Mouse (Mus musculus): ENCODE measurements around the gene Usp6nl. TPM values are rescaled to one million over a fixed set of nuclear protein-coding genes. Genes with fewer than 3 reads are reported as not detected.

Gene Usp6nl
- total and polyA plus RNA-seq, 3 experiments: 2.0 to 6.6 (median 6.5) TPM

GRCm38 (mm10) chr2:6353060-6353459 lies 30.6 kb downstream of the Usp6nl start:
- peak overlapping the region; percentile 27 for H3K4me3 ChIP-seq

DNA sequence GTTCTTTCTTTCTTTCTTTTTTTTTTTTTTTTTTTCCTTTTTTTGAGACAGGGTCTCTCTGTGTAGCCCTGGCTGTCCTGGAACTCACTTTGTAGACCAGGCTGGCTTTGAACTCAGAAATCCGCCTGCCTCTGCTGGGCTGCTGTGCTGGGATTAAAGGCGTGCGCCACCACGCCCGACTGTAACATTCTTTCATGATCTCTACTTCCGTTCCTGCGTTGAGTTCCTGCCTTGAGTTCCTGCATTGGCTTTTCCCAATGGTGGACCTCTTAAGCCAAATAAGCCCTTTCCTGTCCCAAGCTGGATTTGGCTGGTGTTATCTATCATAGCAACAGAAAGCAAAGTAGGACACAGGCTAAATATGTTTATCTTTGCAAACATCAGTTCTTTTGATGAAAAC lies 34.8 kb downstream of the Usp6nl start:
- Histone ChIP-seq H3K36me3 (ENCODE audit: control insufficient read depth, insufficient read depth, low read length) (no peaks in the 10 kb centered on the region), H3K4me1 (ENCODE audit: control insufficient read depth, insufficient read depth, low read length) (peaks cover 7% of the 10 kb centered on the region), H3K27me3 (ENCODE audit: control insufficient read depth, insufficient read depth, low read length) (no peaks in the 10 kb centered on the region), H3K27ac (no peak overlapping the region), H3K9ac (ENCODE audit: low read depth, low read length) (no peak overlapping the region), H3K79me2 (replicated peaks; ENCODE audit: control insufficient read depth, insufficient read depth, low read length) (peaks cover 2% of the 10 kb centered on the region), H3K4me3 (no peak overlapping the region)
- intact Hi-C loops (cut with DNase I): no loop called here
- no peak for TF ChIP-seq EP300 (IDR thresholded peaks at IDR 0.05; ENCODE audit: insufficient read depth, low read depth, low read length)
- no peak for TF ChIP-seq POLR2A (IDR thresholded peaks at IDR 0.05; ENCODE audit: insufficient read depth, low read depth, low read length)
- no peak for TF ChIP-seq CTCF (IDR thresholded peaks at IDR 0.05)
- 89% methylated on average over 7 of the region's 7 CpGs for WGBS
- no peak for DNase-seq

More at GRCm38 (mm10) chr2:6353060-6353459, 30.6 kb downstream of the Usp6nl start:
- Histone ChIP-seq H3K27ac (no peak overlapping the region), H3K4me1 (ENCODE audit: control insufficient read depth, insufficient read depth, low read length) (peaks cover 8% of the 10 kb centered on the region), H3K27me3 (ENCODE audit: control insufficient read depth, insufficient read depth, low read length) (no peaks in the 10 kb centered on the region), H3K9ac (ENCODE audit: low read depth, low read length) (no peak overlapping the region), H3K79me2 (replicated peaks; ENCODE audit: control insufficient read depth, insufficient read depth, low read length) (peaks cover 1% of the 10 kb centered on the region; the same call in 1 of the 2 replicates), H3K36me3 (ENCODE audit: control insufficient read depth, insufficient read depth, low read length) (no peaks in the 10 kb centered on the region)
- intact Hi-C loops (cut with DNase I): no loop called here
- no peak for DNase-seq
- TF ChIP-seq POLR2A (IDR thresholded peaks at IDR 0.05; ENCODE audit: insufficient read depth, low read depth, low read length) (no peak), EP300 (IDR thresholded peaks at IDR 0.05; ENCODE audit: insufficient read depth, low read depth, low read length) (no peak), CTCF (IDR thresholded peaks at IDR 0.05) (no peak)
- 56% methylated on average over 4 of the region's 4 CpGs for WGBS

GRCm38 (mm10) chr2:6359645-6360044 lies 37.2 kb downstream of the Usp6nl start:
- 65% methylated on average over 9 of the region's 9 CpGs for WGBS
- Histone ChIP-seq H3K4me1 (ENCODE audit: control insufficient read depth, insufficient read depth, low read length) (peaks cover 3% of the 10 kb centered on the region), H3K27me3 (ENCODE audit: control insufficient read depth, insufficient read depth, low read length) (no peaks in the 10 kb centered on the region), H3K9ac (ENCODE audit: low read depth, low read length) (no peak overlapping the region), H3K4me3 (no peak overlapping the region), H3K36me3 (ENCODE audit: control insufficient read depth, insufficient read depth, low read length) (no peaks in the 10 kb centered on the region), H3K79me2 (replicated peaks; ENCODE audit: control insufficient read depth, insufficient read depth, low read length) (peaks cover 2% of the 10 kb centered on the region), H3K27ac (no peak overlapping the region)
- DNase-seq: no peak
- TF ChIP-seq EP300 (IDR thresholded peaks at IDR 0.05; ENCODE audit: insufficient read depth, low read depth, low read length) (no peak), CTCF (IDR thresholded peaks at IDR 0.05) (no peak), POLR2A (IDR thresholded peaks at IDR 0.05; ENCODE audit: insufficient read depth, low read depth, low read length) (no peak)
- intact Hi-C loops (cut with DNase I): no loop called here

DNA sequence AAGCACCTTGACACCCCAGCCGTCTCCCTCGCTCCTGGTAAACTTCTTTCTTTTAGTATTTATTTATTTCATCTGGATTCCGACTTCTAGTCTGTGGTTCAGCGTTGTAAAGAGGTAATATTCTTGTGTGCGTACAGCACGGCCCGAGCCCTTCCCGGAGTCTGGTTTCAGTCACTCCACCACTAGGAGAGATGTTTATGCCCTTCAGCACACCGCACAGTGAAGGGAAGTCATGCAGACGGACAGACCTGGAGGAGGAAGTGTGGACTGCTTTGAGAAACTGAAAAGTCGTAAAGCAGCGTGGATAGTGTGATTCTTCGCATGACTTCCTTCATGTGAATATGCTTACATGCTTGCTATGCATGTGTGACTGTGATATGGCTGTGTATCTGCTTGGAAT lies 40.7 kb downstream of the Usp6nl start:
- Histone ChIP-seq H3K79me2 (replicated peaks; ENCODE audit: control insufficient read depth, insufficient read depth, low read length) (peaks cover 2% of the 10 kb centered on the region; the same call in 1 of the 2 replicates), H3K27ac (no peak overlapping the region), H3K36me3 (ENCODE audit: control insufficient read depth, insufficient read depth, low read length) (no peaks in the 10 kb centered on the region), H3K9ac (ENCODE audit: low read depth, low read length) (no peak overlapping the region), H3K27me3 (ENCODE audit: control insufficient read depth, insufficient read depth, low read length) (no peaks in the 10 kb centered on the region), H3K4me1 (ENCODE audit: control insufficient read depth, insufficient read depth, low read length) (peaks cover 3% of the 10 kb centered on the region), H3K4me3 (no peak overlapping the region)
- DNase-seq: no peak
- intact Hi-C loops (cut with DNase I): no loop called here
- 64% methylated on average over 13 of the region's 13 CpGs for WGBS
- TF ChIP-seq POLR2A (IDR thresholded peaks at IDR 0.05; ENCODE audit: insufficient read depth, low read depth, low read length): no peak
- TF ChIP-seq EP300 (IDR thresholded peaks at IDR 0.05; ENCODE audit: insufficient read depth, low read depth, low read length): no peak
- no peak for TF ChIP-seq CTCF (IDR thresholded peaks at IDR 0.05)

GRCm38 (mm10) chr2:6363922-6364321 lies 41.5 kb downstream of the Usp6nl start:
- Histone ChIP-seq H3K4me3 (no peak overlapping the region), H3K79me2 (replicated peaks; ENCODE audit: control insufficient read depth, insufficient read depth, low read length) (peaks cover 2% of the 10 kb centered on the region; the same call in 1 of the 2 replicates), H3K4me1 (ENCODE audit: control insufficient read depth, insufficient read depth, low read length) (peaks cover 3% of the 10 kb centered on the region), H3K36me3 (ENCODE audit: control insufficient read depth, insufficient read depth, low read length) (no peaks in the 10 kb centered on the region), H3K27ac (no peak overlapping the region), H3K27me3 (ENCODE audit: control insufficient read depth, insufficient read depth, low read length) (no peaks in the 10 kb centered on the region), H3K9ac (ENCODE audit: low read depth, low read length) (no peak overlapping the region)
- no peak for TF ChIP-seq CTCF (IDR thresholded peaks at IDR 0.05)
- no peak for TF ChIP-seq EP300 (IDR thresholded peaks at IDR 0.05; ENCODE audit: insufficient read depth, low read depth, low read length)
- no peak for TF ChIP-seq POLR2A (IDR thresholded peaks at IDR 0.05; ENCODE audit: insufficient read depth, low read depth, low read length)
- 92% methylated on average over 7 of the region's 7 CpGs for WGBS
- intact Hi-C loops (cut with DNase I): no loop called here
- no peak for DNase-seq

DNA sequence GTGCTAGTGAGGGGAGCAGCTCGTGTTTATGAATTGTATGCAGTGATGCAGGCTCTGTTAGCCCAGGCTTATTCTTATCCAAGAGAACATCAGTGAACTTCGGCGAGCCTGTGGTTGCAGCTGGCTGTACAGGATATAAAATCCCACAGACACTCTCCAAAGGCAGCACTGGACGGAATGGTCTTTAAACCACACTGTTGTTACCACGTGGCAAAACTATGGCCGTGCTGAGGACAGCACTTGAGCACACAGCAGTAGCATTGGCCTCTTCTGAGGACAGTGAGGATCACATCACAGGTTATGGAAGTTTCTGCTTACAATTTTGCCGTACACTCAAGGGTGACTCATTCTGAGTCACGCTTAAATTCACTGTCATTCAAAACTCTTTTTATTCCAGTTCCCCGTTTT lies 44.1 kb downstream of the Usp6nl start:
- H3K4me1 ChIP-seq (ENCODE audit: control insufficient read depth, insufficient read depth, low read length): no peaks in the 10 kb centered on the region; the same call in 1 of the 2 replicates
- no peaks in the 10 kb centered on the region for H3K27me3 ChIP-seq (ENCODE audit: control insufficient read depth, insufficient read depth, low read length)
- H3K36me3 ChIP-seq (ENCODE audit: control insufficient read depth, insufficient read depth, low read length): no peaks in the 10 kb centered on the region
- no peak for DNase-seq
- no peak overlapping the region for H3K4me3 ChIP-seq
- H3K9ac ChIP-seq (ENCODE audit: low read depth, low read length): no peak overlapping the region
- intact Hi-C loops (cut with DNase I): no loop called here
- TF ChIP-seq EP300 (IDR thresholded peaks at IDR 0.05; ENCODE audit: insufficient read depth, low read depth, low read length) (no peak), CTCF (IDR thresholded peaks at IDR 0.05) (no peak), POLR2A (IDR thresholded peaks at IDR 0.05; ENCODE audit: insufficient read depth, low read depth, low read length) (no peak)
- H3K79me2 ChIP-seq (replicated peaks; ENCODE audit: control insufficient read depth, insufficient read depth, low read length): no peaks in the 10 kb centered on the region; the same call in 1 of the 2 replicates
- WGBS: 51% methylated on average over 9 of the region's 9 CpGs
- H3K27ac ChIP-seq: no peak overlapping the region

Measured in heart, adult 2 months (tissue).